Mouse (Mus musculus) intestine, embryonic 15.5 days (tissue): Measurements from ENCODE around the gene Tbc1d23. TPM values are rescaled to one million over a fixed set of nuclear protein-coding genes. Genes with fewer than 3 reads are reported as not detected.

Experiments
- polyA plus RNA-seq: library from polyadenylated mRNA; unstranded; fragments of >200 nt; fragmentation: Nextera tagmentation; extraction: Ambion mirVana; gene quantifications from 2 replicates; pipeline ENCODE4 v1.2.1, GENCODE M21; 2015

The Tbc1d23 gene
- polyA plus RNA-seq, 1 experiment from 2014 or later, result 21.9 TPM

Other genes with a start within 250 kb of the Tbc1d23 start
- 0.11 TPM in 1 of 2 replicates, not detected in the other for gene Tmem45a2, start 160.1 kb downstream of the Tbc1d23 start, polyA plus RNA-seq
- gene Tomm70a, start 109.8 kb downstream of the Tbc1d23 start, polyA plus RNA-seq, result 50.1 and 55.8 TPM in 2 replicates
- gene Nit2, start 64.2 kb downstream of the Tbc1d23 start, polyA plus RNA-seq, result 74.7 and 81.2 TPM in 2 replicates
- gene Tmem30c, start 61.4 kb upstream of the Tbc1d23 start, polyA plus RNA-seq, result not detected in 2 replicates
- gene Filip1l, start 121.6 kb upstream of the Tbc1d23 start, polyA plus RNA-seq, result 33.0 and 34.0 TPM in 2 replicates